Mouse (Mus musculus): ENCODE data around the gene AU022751. TPM values are rescaled to one million over a fixed set of nuclear protein-coding genes. Genes with fewer than 3 reads are reported as not detected.
A peak's percentile ranks its signal among the peaks of the same experiment; 100 is the strongest.
"Not testable (repeated sequence)": the region's sequence is repeated elsewhere in the genome, so short reads cannot be mapped to it uniquely, and the experiment has no call there.

The AU022751 gene
- total RNA-seq (2014; rRNA removed) (3.4 and 3.9 TPM in 2 replicates), polyA plus RNA-seq (2015; fragmentation: Nextera tagmentation; extraction: Ambion mirVana) (0.08 TPM in 1 of 2 replicates, not detected in the other)

DNA sequence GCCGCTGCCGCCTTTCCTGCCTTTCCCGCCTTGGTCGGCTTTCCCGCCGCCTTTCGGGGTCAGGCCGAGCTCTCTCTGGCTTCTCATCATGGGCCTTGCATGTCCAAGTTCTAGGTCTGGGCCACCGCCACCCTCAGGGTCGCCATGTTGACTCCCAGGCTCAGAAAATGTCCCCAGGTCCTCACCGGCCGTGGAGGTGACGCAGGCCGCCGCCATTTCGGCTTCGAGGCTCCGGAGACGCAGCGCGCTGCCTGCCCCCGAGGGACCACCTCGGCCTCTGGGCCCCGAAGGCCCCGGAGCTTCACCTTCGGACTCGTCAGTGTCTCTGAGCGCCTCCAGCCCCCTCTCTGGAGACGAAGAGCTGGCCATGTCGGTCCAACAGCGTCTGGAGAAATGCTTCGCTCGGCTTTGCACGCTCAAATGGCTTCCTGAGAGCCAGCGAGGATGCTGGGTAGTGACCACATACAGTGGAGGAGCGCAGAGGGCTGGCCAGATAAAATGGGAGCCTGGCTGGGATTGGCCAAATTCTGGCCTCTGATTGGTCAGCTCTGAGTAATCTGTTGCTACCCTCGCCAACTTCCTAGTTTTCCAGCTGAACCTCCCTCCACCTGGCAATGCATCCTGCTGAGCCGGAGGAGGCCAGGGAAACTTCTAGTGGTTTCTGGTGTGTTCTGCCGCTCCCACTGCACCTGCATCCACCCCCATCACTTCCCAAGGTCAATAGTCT lies at the start of gene AU022751:
Gene AU022751 (minus strand): TSS at position 466 of the 727 bp plus-strand sequence.
- ATAC-seq (no peak), DNase-seq (ENCODE audit: low spot score) (no peak)
- 89% methylated on average over 39 of the region's 39 CpGs for WGBS
- no peaks in the 10 kb centered on the region for H3K4me1 ChIP-seq (ENCODE audit: insufficient read depth, low read length)
- H3K27ac ChIP-seq: no peak within 1 kb of the TSS
- H3K4me3 ChIP-seq (ENCODE audit: low read length): no peak within 1 kb of the TSS
- no peak within 1 kb of the TSS for H3K4me2 ChIP-seq (ENCODE audit: low read depth, low read length)
- H3K36me3 ChIP-seq (ENCODE audit: insufficient read depth, low read length): no peaks in the 10 kb centered on the region
- H3K9ac ChIP-seq (replicated peaks; ENCODE audit: low read length): no peak within 1 kb of the TSS
- peaks cover 12% of the 10 kb centered on the region; the same call in 1 of the 2 replicates for H3K9me3 ChIP-seq (ENCODE audit: low read length)
- no peaks in the 10 kb centered on the region for H3K27me3 ChIP-seq (ENCODE audit: insufficient read depth, low read length)
- no peak for TF ChIP-seq CTCF (IDR thresholded peaks at IDR 0.05; ENCODE audit: low read depth)

DNA sequence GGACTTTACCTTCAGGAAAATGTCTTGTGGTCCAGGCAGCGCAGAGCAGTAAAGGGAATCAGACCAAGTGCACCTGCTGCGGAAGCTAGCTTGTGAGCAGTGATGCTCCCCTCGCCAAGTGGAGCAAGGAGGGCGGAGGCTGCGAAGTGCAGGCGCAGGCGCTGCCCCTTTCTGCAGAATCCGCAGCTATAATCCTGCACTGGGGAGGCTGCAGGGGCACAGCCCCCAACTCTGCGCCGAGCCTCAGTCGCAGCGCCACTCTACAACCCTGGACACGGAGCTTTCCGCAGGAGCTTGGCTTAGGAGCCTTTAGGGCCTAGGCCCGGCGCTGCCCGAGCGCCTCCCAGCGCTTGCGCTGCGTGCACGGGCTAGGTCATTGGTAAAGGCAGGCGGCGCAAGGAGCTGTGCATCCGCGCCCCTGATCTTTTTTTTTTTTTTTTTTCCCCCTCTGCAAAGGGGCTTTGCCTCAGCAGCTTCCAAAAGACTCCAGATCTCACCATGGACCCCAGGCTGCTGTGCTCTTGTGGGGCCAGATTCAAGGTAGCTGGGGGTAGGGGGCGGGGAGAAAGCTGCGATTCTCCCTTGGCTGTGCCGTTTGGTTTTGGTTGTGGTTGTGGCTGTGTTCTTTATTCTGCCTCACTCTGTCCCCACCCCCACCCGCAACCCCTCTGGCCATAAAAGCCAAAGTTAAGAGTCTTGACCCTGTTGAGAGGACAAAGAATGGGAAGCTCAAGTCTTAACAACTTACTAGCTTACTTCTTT lies 9.0 kb upstream of the AU022751 start:
- Histone ChIP-seq H3K4me2 (ENCODE audit: low read depth, low read length) (peak overlapping the region; percentile 53), H3K27me3 (ENCODE audit: insufficient read depth, low read length) (no peaks in the 10 kb centered on the region), H3K9ac (replicated peaks; ENCODE audit: low read length) (peak overlapping the region; percentile 57), H3K9me3 (ENCODE audit: low read length) (no peaks in the 10 kb centered on the region), H3K4me1 (ENCODE audit: insufficient read depth, low read length) (no peaks in the 10 kb centered on the region), H3K4me3 (ENCODE audit: low read length) (peak overlapping the region; percentile 43), H3K27ac (peak overlapping the region; percentile 83), H3K36me3 (ENCODE audit: insufficient read depth, low read length) (no peaks in the 10 kb centered on the region)
- DNase-seq (ENCODE audit: low spot score) (peak; percentile 84), ATAC-seq (peak; percentile 98)
- peak; percentile 55 for TF ChIP-seq CTCF (IDR thresholded peaks at IDR 0.05; ENCODE audit: low read depth)
- 15% methylated on average over 28 of the region's 30 CpGs for WGBS

DNA sequence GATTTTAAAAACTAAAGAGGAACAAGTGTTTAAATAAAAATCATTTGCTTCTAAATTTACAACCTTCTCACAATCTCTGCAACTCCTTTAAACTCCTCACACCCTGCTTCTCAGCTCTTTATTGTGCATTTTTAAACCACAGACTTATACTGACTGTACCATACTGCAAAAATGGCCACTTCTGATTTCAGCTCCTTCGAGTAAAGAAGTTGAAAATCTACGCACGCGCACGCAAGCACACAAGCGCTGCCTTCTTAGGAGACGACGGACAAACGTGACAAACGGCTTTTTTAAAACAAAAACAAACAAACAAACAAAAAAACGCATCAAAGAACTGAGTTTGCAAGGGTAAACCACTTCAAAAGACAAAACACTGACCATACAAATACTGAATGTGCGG lies 8.3 kb upstream of the AU022751 start:
- Histone ChIP-seq H3K27me3 (ENCODE audit: insufficient read depth, low read length) (no peaks in the 10 kb centered on the region), H3K4me3 (ENCODE audit: low read length) (peak overlapping the region; percentile 43), H3K9ac (replicated peaks; ENCODE audit: low read length) (peak overlapping the region; percentile 57), H3K9me3 (ENCODE audit: low read length) (no peaks in the 10 kb centered on the region), H3K4me1 (ENCODE audit: insufficient read depth, low read length) (no peaks in the 10 kb centered on the region), H3K27ac (peak overlapping the region; percentile 83), H3K36me3 (ENCODE audit: insufficient read depth, low read length) (no peaks in the 10 kb centered on the region), H3K4me2 (ENCODE audit: low read depth, low read length) (peak overlapping the region; percentile 53)
- WGBS: 30% methylated on average over 12 of the region's 12 CpGs
- ATAC-seq (peak; percentile 62; the same call in 1 of the 2 replicates), DNase-seq (ENCODE audit: low spot score) (peak; percentile 67)
- TF ChIP-seq CTCF (IDR thresholded peaks at IDR 0.05; ENCODE audit: low read depth): no peak

DNA sequence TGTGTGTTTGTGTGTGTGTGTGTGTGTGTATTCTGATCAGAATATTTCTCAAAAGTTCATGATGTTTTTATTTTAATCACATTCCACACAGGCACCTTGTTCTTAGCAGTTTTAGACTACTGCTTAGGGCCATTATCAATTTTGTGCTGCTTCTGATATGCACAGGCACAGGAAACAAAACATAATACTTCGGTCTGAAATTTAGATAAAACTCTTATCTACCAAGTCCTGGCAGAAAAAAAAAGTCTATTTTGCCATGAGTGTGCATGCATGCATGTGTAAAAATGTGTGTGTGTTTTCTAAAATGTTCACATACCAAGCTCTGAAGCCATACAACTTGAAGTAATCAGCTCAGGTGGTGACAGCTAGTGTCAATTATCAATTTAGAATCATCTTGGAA lies 21.7 kb downstream of the AU022751 start:
- DNase-seq (ENCODE audit: low spot score) (no peak), ATAC-seq (no peak)
- H3K9me3 ChIP-seq (ENCODE audit: low read length): no peaks in the 10 kb centered on the region
- H3K27me3 ChIP-seq (ENCODE audit: insufficient read depth, low read length): no peaks in the 10 kb centered on the region
- 87% methylated on average over 1 of the region's 1 CpGs for WGBS
- no peak overlapping the region for H3K4me2 ChIP-seq (ENCODE audit: low read depth, low read length)
- no peak overlapping the region for H3K9ac ChIP-seq (replicated peaks; ENCODE audit: low read length)
- no peak for TF ChIP-seq CTCF (IDR thresholded peaks at IDR 0.05; ENCODE audit: low read depth)
- H3K36me3 ChIP-seq (ENCODE audit: insufficient read depth, low read length): no peaks in the 10 kb centered on the region
- H3K4me3 ChIP-seq (ENCODE audit: low read length): no peak overlapping the region
- H3K4me1 ChIP-seq (ENCODE audit: insufficient read depth, low read length): no peaks in the 10 kb centered on the region
- no peak overlapping the region for H3K27ac ChIP-seq

DNA sequence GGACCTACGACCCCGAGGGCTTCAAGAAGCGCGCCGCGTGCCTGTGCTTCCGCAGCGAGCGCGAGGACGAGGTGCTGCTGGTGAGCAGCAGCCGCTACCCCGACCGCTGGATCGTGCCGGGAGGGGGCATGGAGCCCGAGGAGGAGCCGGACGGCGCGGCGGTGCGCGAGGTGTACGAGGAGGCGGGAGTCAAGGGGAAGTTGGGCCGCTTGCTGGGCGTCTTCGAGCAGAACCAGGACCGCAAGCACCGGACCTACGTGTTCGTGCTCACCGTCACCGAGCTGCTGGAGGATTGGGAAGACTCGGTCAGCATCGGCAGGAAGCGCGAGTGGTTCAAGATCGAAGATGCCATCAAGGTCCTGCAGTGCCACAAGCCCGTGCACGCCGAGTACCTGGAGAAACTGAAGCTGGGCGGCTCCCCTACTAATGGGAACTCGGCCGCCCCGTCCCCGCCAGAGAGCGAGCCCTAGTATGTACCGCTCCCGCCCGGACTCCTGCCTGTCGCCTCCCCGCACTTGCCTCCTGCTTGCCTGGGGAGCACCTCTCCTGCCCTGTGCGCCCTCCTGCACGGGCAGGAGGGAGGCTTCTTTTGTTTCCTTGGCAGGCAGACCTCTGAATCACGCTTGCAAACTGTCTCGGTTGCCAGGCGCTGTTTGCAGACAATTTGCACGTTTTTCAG lies 35.1 kb downstream of the AU022751 start:
- DNase-seq (ENCODE audit: low spot score): not testable (repeated sequence)
- H3K27ac ChIP-seq: peak overlapping the region; percentile 62; the same call in 1 of the 2 replicates

DNA sequence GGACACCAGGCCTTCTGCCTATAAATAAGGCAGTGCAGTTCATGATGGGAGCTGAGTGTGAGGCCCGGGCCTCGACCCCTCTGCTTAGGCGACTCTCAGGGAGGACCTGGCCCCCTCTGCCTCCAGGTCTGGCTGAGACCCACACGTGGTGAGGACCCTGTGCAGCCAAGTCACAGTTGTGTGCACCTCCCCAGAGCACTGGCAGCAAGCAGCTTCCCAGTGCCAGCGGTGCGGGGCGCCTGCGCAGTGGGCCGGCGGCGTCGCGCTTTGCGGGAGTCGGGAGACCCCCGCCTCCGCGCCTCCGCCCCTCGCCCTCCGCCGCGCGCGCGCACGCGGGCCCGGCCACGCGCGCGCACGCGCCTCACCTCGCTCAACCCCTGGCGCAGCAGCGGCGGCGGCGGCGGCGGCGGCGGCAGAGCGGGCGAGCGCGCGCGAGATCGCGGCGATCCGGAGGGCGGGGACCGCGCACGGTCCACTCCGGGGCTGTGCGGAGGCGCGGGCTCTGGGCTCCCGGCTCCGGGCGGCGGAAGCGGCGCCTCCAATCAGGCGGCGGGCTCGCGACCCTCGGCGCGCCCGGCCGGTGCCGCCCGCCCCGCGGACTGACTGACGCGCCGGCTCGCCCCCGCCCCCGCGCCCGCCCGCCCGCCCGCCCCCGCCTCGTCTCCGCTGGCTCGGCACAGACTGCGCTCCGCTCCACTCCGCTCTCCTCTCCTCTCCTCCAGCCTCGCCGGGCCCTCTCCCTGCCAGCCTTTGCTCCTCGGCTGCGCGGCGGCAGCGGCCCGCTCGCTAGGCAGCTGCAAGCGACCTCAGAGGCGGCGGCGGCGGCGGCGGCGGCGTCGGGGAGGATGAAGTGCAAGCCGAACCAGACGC lies 35.9 kb downstream of the AU022751 start, which contains the start of gene Nudt11:
Gene Nudt11 (plus strand): TSS at position 388 of the 870 bp plus-strand sequence.
- not testable (repeated sequence) for H3K4me2 ChIP-seq (ENCODE audit: low read depth, low read length); H3K36me3 ChIP-seq (ENCODE audit: insufficient read depth, low read length); H3K9me3 ChIP-seq (ENCODE audit: low read length); H3K27me3 ChIP-seq (ENCODE audit: insufficient read depth, low read length); DNase-seq (ENCODE audit: low spot score); H3K4me1 ChIP-seq (ENCODE audit: insufficient read depth, low read length); H3K9ac ChIP-seq (replicated peaks; ENCODE audit: low read length)
- peak within 1 kb of the TSS; percentile 62; the same call in 1 of the 2 replicates for H3K27ac ChIP-seq
- peak; percentile 93 for ATAC-seq
- H3K4me3 ChIP-seq (ENCODE audit: low read length): peak within 1 kb of the TSS; percentile 31; the same call in 1 of the 2 replicates
- no CpG with 5 or more reads among the region's 121 CpGs for WGBS

More for the DNA sequence above, 35.1 kb downstream of the AU022751 start:
- not testable (repeated sequence) for H3K4me1 ChIP-seq (ENCODE audit: insufficient read depth, low read length); H3K9me3 ChIP-seq (ENCODE audit: low read length); H3K27me3 ChIP-seq (ENCODE audit: insufficient read depth, low read length); H3K36me3 ChIP-seq (ENCODE audit: insufficient read depth, low read length); H3K9ac ChIP-seq (replicated peaks; ENCODE audit: low read length)
- Histone ChIP-seq H3K4me2 (ENCODE audit: low read depth, low read length) (peak overlapping the region; percentile 47), H3K4me3 (ENCODE audit: low read length) (peak overlapping the region; percentile 31)
- ATAC-seq: peak; percentile 65
- 18% methylated on average over 9 of the region's 60 CpGs for WGBS

Small RNA genes lying within 50 kb of the gene (microRNA-seq; reads per million reads assigned to microRNA genes)
- 0 reads per million in 2 experiments for gene Gm27360

Other genes with a start within 250 kb of the AU022751 start
- gene Nudt11, start 36.0 kb downstream of the AU022751 start, total RNA-seq (2014; rRNA removed): 53.4 and 57.6 TPM in 2 replicates
- 20.2 and 21.1 TPM in 2 replicates for gene Nudt11, start 36.0 kb downstream of the AU022751 start, polyA plus RNA-seq (2015; fragmentation: Nextera tagmentation; extraction: Ambion mirVana)
- gene Nudt10, start 89.6 kb upstream of the AU022751 start, total RNA-seq (2014; rRNA removed): 38.8 and 47.3 TPM in 2 replicates
- 32.8 and 33.5 TPM in 2 replicates for gene Nudt10, start 89.6 kb upstream of the AU022751 start, polyA plus RNA-seq (2015; fragmentation: Nextera tagmentation; extraction: Ambion mirVana)
- 0.07 and 0.10 TPM in 2 replicates for gene Bmp15, start 237.3 kb upstream of the AU022751 start, total RNA-seq (2014; rRNA removed)
- 0.20 and 0.29 TPM in 2 replicates for gene Bmp15, start 237.3 kb upstream of the AU022751 start, polyA plus RNA-seq (2015; fragmentation: Nextera tagmentation; extraction: Ambion mirVana)

Measured in hindbrain, postnatal 0 days (tissue).